Mouse (Mus musculus) left cerebral cortex, postnatal 4 days (tissue): ENCODE results near the gene Srr. TPM values are rescaled to one million over a fixed set of nuclear protein-coding genes. Genes with fewer than 3 reads are reported as not detected.
A peak's percentile ranks its signal among the peaks of the same experiment; 100 is the strongest.

Experiments used
- DNase-seq: peaks from one replicate; pipeline ENCODE4 v3.0.0-alpha.2; 2022
- intact Hi-C: fragments of 180-260 bp; cut with DNase I; formaldehyde crosslinking; loops from one replicate; pipeline ENCODE4 v1.15.1; 2025
- total RNA-seq, 2 experiments: library from RNA; stranded (reverse); gene quantifications; 2 replicates each; pipeline ENCODE4 v1.2.3; 2021

Srr gene
- total RNA-seq, 2 experiments from 2014 or later, result 65.6 to 66.2 TPM

DNA sequence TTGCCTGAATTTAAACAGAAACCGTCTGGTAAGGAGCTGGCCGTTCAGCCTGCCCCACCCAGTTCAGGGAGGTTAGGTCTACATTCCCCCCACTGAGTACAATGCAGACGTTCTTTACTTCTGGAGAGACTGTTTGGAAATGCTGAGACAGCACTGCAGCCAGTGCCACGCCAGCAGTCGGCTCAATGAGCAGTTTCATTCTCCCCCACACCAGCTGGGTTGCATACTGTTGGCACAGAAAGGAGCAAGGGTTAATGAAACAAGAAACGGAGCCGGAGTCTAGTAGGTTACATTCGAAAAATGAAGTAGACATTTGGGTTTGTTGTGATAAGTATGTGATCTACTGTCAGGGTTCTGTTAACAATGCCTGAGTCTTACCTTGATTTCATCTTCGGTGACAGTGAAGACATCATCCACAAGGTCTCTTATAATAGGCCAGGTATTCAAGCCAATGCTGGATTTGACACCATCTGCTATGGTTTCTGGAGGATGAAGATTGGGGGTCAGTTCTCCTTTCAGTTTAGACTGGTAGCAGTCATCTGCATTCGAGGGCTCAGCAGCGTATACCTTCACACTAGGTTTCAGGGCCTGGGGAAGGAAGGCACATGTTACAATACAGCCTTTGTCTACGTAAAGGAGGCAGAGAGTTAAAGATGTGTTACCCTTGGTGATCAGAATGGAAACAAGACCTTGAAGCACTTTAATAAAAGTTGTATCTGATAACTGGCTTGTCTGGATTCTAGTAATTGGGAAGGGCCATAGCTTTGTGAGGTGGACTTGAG is 16.9 kb downstream of the Srr start:
- intact Hi-C loops, result no loop called here
- DNase-seq, result peak; percentile 21

GRCm38 (mm10) chr11:74907850-74908249 is 17.9 kb downstream of the Srr start:
- no peak for DNase-seq
- intact Hi-C loops, result no loop called here

DNA sequence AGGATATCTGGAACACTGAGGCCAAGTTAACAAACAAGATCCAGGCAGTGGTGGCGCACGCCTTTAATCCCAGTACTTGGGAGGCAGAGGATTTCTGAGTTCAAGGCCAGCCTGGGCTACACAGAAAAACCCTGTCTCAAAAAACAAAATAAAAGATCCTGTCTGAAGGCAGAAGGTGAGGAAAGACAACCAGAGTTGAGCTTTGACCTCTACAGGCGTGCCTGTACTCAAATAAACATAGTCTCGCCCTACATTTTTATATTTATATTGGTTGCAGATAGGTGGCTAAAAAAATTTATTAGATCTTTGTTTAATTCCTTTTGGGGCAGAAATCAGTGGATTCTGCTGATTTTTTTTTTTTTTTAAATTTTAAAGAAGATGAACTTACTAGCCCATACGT is 23.3 kb downstream of the Srr start:
- intact Hi-C loops, result no loop called here
- DNase-seq, result no peak

DNA sequence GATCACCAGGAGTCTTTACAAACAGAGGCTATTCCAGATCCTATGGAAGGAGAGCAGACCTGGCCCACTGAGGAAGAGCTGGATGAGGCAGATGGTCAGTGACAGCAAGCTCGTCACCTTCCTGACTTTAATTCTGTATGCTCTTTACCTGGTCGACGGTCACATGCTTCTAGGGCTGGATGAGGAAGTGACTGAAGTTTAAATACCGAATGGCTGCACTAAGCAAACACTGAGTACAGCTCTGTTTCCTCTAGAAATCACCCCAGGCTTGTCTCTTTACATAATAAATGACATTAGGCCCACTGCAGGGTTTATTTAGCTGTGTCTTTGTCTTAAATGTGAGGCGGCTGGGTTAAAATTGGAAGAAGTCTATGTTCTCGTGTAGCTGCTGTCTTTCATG is 24.2 kb downstream of the Srr start:
- DNase-seq, result no peak
- intact Hi-C loops, result no loop called here

DNA sequence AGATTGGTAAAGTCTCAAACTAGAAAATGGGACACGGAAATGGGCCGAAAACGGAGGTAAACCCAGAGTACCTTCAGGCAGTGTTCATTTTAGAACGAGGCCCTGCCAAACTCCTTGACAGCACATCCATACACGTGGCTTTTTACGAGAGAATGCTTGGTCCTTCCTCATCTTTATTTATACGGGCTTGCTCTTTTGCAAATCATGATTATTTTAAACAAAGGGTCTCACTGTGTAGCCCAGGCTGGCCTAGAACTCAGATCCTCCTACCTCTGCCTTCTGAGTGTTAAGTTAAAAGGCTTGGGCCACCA is 27.3 kb downstream of the Srr start:
- intact Hi-C loops, result no loop called here

DNA sequence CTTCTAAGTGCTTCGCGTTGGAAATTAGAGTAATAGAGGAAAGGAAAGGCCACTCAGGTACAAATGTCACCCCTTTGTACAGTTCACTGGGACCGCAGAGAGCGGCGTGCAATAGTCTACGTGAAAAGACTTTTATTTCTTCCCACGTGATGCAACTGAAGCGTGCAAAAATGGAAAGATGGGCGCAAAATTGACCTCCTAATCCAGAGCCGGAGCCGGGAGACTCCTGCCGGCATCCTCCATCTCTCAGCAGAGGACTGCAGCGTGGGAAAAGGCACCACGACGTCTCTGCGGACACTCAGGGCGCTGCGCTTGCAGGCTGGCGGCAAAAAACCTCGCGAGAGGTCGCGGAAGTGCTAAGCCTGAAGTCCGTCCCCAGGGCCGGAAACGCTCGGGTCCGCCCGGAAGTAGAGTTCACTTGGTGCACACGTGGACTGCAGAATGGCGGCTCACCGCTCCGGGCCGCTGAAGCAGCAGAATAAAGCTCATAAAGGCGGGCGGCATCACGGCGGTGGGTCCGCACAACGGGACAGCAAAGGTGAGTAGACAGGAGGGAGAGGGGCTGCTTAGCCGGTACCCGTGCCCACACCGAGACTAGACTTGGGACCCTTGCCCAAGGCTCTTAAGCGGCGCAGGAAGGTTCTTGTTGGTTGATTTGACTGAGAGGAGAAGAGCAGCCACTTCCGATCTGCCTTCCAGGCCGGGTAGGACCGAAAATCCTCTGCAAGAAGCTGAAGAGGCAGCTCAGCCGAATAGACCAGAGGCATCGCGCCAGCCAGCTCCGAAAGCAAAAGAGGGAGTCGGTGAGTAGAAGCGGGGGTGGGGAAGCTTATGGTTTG is 27.9 kb downstream of the Srr start, which contains the start of gene Tsr1:
Gene Tsr1 (plus strand): TSS at position 394 of the 839 bp plus-strand sequence.
- intact Hi-C loops, result no loop called here
- DNase-seq, result peak; percentile 93

More for the DNA sequence above, 27.3 kb downstream of the Srr start:
- DNase-seq, result no peak

DNA sequence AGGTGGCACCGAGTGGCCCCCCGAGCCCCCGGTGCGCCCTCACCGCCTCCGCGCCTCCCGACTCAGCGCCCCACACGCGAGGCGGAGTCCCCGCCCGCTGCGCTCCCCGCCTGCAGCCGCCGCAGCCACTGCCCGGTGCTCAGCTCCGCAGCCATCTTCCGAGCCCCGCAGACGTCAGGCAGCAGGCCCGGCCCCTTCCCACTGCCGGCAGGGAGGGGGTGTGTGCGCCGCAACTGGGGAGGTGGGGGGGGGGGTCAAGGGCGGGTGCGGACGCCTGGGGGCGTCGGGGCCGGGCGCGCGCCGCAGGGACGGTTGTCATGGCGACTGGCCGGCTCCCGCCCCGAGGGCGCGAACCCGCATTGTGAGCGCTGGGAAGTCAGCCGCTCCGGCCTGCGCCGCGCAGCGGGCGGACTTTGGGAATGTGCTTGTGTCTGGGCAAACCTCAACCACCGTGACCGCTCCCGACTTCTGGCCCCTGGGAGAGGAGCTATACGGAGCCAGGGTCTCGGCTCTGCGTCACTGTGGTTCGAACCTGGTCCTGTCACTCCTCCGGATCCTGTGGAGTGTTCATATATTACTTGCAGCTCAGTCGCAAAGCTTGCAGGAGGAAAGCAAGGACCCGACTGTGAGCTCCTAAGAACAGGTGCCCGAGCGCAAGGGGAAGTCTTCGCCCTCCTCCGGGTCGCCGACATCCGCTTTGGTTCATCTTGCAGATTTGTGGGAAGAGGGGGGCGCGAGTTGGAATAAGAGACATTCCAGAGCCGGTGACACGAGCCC is 28.7 kb downstream of the Srr start, which contains the start of gene Sgsm2:
Gene Sgsm2 (minus strand): TSS at position 160 of the 777 bp plus-strand sequence.
- DNase-seq, result peak; percentile 68
- intact Hi-C loops, result no loop called here

DNA sequence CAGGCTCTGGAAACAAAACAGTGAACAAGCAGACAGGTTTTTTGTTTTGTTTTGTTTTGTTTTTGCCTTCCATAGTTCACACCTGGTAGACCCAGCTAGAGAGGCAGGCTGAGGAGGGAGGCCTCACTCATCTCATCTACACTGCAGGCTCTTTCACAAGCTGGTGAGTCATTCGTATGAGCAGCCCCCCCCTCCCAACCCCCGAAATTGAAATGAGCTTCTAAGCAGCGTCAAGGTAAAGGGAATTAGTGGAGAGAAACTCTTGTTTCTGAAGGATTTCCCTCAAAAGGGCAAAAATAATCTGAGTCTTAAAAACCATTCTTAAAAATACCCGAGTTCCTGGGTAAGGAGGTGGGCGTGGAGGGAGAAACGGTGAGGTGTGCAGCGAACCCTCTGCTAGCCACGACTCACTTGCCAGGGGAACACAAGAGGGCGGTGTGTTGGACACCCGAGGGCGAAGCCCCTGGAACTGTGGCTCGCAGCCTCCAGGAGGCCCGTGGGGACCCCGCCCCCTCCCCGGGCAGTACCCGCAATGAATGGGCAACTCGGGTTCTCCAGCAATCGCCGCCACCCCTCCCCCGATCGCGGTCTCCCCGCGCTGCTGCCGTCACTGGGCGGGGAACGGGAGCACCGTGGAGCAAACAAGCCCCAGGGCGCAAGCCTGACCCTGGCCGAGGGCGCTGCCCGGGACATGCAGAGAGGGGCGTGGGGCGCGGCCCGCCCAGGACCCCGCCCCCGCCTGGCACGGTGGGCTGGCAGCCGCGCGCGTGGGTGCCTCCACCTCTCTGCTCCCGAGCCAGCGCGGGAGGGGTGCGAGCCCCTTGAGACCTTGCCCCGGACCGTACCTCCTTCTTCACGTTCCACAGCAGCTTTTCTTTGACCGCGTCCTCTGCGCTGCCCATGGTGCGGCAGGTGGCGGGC is 29.5 kb downstream of the Srr start:
- intact Hi-C loops, result no loop called here
- peak; percentile 59 for DNase-seq

GRCm38 (mm10) chr11:74894619-74895018 is 31.1 kb downstream of the Srr start:
- no peak for DNase-seq
- intact Hi-C loops, result no loop called here

GRCm38 (mm10) chr11:74883098-74883497 is 42.6 kb downstream of the Srr start:
- peak; percentile 94 for DNase-seq
- intact Hi-C loops, result no loop called here

GRCm38 (mm10) chr11:74881979-74882378 is 43.8 kb downstream of the Srr start:
- no peak for DNase-seq
- intact Hi-C loops, result no loop called here

GRCm38 (mm10) chr11:74880999-74881398 is 44.7 kb downstream of the Srr start:
- intact Hi-C loops, result no loop called here
- DNase-seq, result no peak

DNA sequence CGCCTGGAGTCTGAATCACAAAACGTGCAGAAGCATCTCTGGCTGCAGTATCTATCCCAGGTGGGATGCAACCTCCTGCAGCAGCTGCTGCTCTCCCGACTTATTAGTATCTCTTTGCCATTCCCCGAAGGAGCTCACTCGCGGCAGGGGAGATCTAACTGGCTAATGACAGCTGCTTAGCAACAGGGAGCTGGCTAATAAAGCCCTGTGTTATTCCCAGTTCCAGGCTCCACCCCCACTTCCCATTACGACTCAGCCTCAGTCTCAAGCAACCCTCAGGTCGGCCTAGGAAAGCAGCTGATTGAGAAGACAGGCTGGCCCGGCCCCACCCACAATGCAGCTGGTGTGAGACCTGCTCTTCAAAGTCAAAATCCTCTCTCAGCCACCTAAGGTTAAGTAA is 48.9 kb downstream of the Srr start:
- intact Hi-C loops, result no loop called here
- DNase-seq, result peak; percentile 87

DNA sequence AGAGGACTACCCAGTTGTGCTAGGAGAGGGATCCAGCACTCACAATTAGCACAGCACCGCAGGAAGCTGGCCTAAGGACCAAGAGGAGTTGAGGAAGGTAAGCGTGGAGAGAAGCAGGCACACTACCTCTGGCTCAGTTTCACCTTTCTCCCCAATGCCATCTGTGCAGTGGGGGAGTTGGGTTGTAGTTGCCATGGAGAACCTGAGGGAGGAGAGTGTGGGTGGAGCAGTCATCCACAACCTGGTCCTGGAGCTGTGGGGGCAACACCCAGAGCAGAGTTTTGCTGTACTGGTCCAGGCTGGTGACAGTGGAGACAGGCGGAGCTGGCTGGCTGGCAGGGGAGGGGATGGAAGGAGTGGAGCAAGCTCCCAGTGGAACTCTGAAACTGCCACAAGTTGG is 51.1 kb downstream of the Srr start:
- intact Hi-C loops, result no loop called here
- no peak for DNase-seq

DNA sequence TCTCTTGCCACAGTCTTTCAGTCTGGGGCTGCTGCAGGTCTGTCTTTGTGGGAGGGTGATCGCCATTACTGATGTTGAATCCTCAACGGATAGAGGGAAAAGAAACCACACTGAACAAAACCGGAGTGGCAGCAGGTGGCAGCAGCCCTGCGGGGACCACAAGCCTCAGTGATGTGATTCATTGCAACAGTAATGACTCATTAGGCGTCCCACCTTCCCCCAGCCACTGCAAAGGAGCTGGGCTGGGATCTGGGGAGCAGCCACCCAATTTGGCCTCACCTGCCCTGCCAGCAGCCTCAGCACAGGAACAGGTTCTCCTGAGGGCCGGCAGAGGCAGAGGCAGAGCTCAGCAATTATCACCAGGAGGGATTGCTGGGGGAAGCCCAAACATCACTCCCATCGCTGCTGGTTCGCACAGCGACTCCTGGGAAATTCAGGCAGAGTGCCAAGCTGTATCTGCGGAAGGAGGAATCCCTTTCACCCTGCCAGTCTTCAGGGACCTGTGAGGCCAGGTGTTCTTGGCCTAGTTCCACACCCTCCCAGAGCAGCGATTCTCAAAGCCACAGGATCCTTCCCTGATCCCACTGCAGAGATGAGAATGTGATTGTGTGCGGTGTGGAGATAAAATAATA is 54.6 kb downstream of the Srr start:
- DNase-seq, result peak; percentile 48
- intact Hi-C loops, result no loop called here

GRCm38 (mm10) chr11:74870544-74870943 is 55.2 kb downstream of the Srr start:
- intact Hi-C loops, result no loop called here
- DNase-seq, result no peak

DNA sequence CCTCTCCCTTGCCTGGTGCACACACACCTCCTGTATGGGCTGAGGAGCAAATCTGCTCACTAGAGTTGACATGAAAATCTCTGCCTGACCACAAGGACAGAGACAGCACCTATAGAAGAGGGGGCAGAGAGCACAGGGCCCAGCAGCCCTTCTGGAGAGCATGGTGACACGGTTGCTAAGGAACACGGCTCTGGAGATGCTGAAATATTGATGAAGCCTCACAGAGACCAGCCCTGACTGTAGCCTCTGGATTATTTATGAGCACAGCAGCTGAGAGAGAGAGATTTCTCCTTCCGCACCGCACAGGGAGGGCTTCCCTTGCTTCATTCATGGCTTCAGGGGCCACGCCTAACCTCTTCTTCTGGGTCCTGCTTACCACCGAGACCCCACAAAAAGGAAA is 56.1 kb downstream of the Srr start:
- intact Hi-C loops, result no loop called here
- DNase-seq, result no peak

GRCm38 (mm10) chr11:74868046-74868760 is 57.5 kb downstream of the Srr start:
- peak; percentile 45 for DNase-seq
- intact Hi-C loops, result no loop called here

GRCm38 (mm10) chr11:74867181-74867580 is 58.6 kb downstream of the Srr start:
- DNase-seq, result peak; percentile 90
- intact Hi-C loops, result no loop called here
